Mouse (Mus musculus): ENCODE results near the gene Pgpep1. TPM values are rescaled to one million over a fixed set of nuclear protein-coding genes. Genes with fewer than 3 reads are reported as not detected.

Pgpep1 gene
- polyA plus RNA-seq (2012; rRNA removed; ENCODE audit: low replicate concordance), result 37.1 and 48.1 TPM in 2 replicates

DNA sequence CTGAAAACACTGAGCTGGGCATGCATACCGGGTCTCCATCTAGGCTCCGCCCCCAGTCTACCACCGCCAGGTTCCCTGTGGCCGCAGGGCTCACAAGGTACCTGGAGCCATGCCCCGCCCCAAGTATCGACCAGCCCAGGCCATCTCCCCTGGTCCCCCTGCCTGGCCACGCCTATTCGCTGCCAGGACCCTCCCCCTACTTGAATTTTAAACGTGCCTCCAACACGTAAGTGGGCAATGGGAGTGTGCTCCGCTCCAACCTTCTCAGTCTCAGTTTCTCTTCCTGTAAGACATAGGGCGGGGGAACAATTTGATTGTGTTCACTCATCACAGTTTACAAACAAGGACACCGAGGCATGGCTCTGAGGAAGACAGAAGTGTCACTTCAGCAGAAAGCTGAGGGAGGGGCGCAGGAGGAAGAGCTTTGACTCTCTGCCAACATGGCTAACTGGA is at the start of gene Pgpep1:
TSS of gene Pgpep1 (minus strand) at position 116 of the 453 bp plus-strand sequence.

DNA sequence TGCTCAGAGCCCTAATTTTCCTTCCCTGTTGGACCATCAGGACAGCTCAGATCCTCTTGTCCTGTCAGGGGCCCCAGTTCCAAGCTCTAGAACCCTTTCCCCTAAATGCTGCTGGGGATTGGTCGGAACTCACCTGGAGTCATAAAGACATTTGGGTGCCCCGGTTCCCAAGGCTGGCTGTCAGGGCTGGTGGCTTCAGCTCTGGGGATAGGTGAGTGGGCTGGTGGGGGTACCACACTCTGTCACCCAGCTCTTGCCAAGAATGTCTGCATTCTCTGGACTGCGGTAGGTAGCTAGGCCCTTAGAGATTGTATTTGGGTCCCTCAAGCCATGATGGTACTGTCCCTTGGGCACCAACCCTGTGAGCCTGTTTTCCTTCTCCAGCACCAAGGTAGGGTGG is 43.1 kb upstream of the Pgpep1 start, which contains the start of gene Iqcn:
TSS of gene Iqcn (plus strand) at position 171 of the 400 bp plus-strand sequence.

DNA sequence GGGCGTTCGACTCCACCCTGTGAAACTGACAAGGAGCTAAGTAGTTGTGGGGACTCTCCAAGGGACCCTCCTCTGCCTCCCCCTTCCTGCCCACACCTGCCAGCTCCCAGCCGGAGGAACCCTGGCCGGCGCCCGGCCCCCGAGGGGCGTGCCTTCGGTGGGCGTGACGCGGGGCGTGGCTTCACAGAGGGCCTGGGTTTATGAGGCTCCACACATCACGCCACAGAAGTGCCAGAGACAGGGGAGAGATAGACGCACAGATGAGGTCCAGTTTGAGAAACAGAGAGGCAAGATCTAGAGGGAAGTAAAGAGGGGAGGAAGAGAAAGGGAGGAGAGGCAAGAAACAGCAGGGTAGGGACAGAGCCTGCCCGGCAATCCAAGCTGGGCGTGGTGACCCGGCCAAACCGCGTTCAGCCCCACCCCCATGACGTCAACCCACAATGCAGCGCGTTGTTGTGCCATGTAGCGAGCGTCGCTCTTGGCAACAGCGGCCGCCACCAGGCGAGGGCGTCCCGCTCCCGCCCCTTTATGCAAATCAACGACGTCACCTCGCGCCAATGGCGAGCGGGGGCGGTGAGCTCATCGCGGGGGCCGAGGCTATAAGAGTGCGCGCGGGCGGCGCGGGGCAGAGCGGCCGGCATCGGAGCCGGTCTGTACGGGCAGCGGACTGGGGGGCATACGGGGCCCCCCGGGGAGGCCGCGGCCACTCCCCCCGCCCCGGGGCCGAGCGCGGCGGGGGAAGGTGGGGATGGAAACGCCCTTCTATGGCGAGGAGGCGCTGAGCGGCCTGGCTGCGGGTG is 38.3 kb upstream of the Pgpep1 start, which contains the start of gene Jund:
TSS of gene Jund (plus strand) at position 640 of the 800 bp plus-strand sequence.

DNA sequence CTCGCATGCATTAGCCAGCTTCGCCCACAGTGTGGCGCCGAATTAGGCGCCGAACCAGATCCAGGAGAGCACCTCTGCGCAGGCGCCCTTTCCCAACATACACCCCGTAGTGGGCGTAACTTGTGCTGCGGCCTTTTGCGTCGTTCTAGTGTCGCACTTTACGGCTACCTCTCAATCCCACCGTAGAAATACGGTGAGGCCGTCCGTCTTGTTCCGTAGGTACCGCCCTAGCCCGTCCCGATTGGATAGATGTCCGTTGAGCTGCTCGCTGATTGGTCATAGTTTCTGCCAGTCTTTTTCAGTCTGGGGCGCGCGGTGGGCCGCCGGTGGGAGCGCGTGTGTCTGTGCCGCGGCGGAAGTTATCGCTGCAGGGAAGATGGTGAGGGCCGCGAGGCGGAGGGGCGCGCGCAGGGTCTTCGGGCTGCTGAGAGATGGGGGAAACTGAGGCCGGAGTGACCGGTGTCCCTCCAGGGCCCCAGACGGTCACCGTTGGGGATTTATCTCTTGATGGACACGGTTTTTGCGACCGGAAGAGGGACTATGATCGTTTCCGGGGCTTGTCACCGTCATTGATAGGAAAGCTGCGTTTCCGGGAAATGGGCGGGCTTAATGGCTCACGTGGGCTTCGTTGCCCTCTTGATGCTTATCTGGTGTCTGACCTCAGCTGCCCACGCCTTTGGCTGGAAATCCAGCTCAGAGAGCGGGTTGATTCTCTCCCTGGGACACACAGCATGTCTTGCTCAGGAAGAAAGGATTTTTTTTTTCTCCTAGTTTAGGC is 13.1 kb upstream of the Pgpep1 start, which contains the start of gene Lsm4:
TSS of gene Lsm4 (plus strand) at position 170 of the 778 bp plus-strand sequence.

DNA sequence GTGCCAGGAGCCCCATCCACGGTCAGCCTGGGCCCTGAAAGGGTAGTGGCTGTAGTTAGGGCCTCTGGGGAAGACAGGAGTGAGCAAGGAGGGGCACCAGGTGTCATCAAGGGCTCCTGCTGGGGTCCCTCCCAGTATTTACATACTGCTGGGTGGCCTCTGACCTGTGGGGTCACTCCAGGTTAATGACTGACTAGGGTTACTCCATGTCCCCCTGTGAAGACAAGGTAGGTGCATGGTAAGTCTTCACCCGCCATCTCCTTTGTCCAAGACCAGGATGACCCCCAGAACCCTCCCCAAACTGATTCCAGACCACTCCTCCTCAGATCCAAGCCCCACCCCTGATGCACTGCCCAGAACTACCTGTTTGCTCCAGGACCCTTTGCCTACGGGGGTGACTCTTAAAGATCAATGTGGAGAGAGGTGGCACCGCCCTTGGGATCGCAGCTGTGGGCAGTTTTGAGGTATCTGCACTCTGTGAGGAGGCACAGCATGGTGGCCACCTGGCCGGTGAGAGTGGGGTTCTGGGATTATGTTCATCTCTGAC is 27.8 kb downstream of the Pgpep1 start, which contains the start of gene Gdf15:
TSS of gene Gdf15 (minus strand) at position 111 of the 547 bp plus-strand sequence.

DNA sequence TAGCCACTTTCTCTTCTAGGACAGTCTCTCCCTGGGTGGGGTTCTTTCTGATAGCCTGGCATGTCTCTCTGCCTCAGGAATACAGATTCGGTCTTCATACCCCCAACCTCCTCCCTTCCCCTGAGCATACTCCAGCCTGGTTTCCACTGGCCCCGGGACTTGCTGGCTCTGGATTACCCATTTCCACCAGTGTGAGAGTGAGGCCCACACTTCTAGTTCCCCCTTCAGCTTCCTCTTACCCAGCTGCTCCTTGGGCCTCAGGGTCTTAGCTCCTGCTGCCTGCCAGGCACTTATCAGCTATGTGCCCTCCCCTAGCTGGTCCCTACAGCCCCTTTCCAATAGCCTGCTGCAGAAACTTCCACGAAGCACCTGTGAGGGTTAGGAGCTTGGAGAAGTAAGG is 44.3 kb downstream of the Pgpep1 start, which contains the start of gene Lrrc25:
TSS of gene Lrrc25 (plus strand) at position 262 of the 400 bp plus-strand sequence.

DNA sequence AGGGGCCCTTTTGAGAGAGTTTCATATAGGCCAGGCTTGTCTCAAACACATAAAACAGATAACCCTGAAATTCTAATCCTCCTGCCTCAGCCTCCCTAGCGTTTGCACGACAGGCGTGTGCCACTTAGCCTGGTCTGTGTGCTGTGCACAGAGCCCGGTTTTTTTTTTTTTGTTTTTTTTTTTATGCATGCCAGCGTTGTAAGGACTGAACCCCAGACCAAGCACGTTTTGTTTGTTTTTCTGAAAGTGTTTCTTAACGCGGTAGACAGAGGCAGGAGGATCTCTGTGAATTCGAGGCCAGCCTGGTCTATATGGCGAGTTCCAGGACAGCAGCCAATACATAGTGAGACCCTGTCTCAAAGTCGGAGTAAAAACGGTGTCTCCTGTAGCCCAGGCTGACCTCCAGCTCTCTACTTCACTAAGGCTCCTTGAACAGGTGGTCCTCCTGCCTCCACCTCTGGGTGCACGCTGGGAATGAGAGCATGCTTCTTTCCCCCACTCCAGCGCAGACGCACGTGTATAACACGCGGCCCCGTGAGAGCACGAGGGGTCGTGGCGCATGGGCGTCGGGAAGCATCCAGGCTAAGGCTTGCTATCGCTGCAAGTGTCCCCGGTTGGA is 51.3 kb downstream of the Pgpep1 start, which contains the start of gene Ssbp4:
TSS of gene Ssbp4 (minus strand) at position 124 of the 619 bp plus-strand sequence.

Other genes with a start within 250 kb of the Pgpep1 start
- 13.5 and 36.3 TPM in 2 replicates for gene Crtc1, start 220.8 kb downstream of the Pgpep1 start, polyA plus RNA-seq (2012; rRNA removed; ENCODE audit: low replicate concordance)
- 34.4 and 65.1 TPM in 2 replicates for gene Klhl26, start 183.4 kb downstream of the Pgpep1 start, polyA plus RNA-seq (2012; rRNA removed; ENCODE audit: low replicate concordance)
- gene Tmem59l, start 173.0 kb downstream of the Pgpep1 start, polyA plus RNA-seq (2012; rRNA removed; ENCODE audit: low replicate concordance), result 7.8 TPM in 1 of 2 replicates, not detected in the other
- 2.6 and 5.6 TPM in 2 replicates for gene Crlf1, start 167.2 kb downstream of the Pgpep1 start, polyA plus RNA-seq (2012; rRNA removed; ENCODE audit: low replicate concordance)
- gene Rex1bd, start 153.6 kb downstream of the Pgpep1 start, polyA plus RNA-seq (2012; rRNA removed; ENCODE audit: low replicate concordance), result 210 and 310 TPM in 2 replicates
- gene Uba52, start 149.6 kb downstream of the Pgpep1 start, polyA plus RNA-seq (2012; rRNA removed; ENCODE audit: low replicate concordance), result 477 and 704 TPM in 2 replicates
- 427 and 435 TPM in 2 replicates for gene Fkbp8, start 132.7 kb downstream of the Pgpep1 start, polyA plus RNA-seq (2012; rRNA removed; ENCODE audit: low replicate concordance)
- 103 and 119 TPM in 2 replicates for gene Kxd1, start 132.4 kb downstream of the Pgpep1 start, polyA plus RNA-seq (2012; rRNA removed; ENCODE audit: low replicate concordance)
- gene Ell, start 120.9 kb downstream of the Pgpep1 start, polyA plus RNA-seq (2012; rRNA removed; ENCODE audit: low replicate concordance), result 20.7 and 31.8 TPM in 2 replicates
- 69.7 and 218 TPM in 2 replicates for gene Isyna1, start 66.0 kb downstream of the Pgpep1 start, polyA plus RNA-seq (2012; rRNA removed; ENCODE audit: low replicate concordance)
- gene Ssbp4, start 51.5 kb downstream of the Pgpep1 start, polyA plus RNA-seq (2012; rRNA removed; ENCODE audit: low replicate concordance), result 125 and 281 TPM in 2 replicates
- gene Lrrc25, start 44.2 kb downstream of the Pgpep1 start, polyA plus RNA-seq (2012; rRNA removed; ENCODE audit: low replicate concordance), result 10.8 and 19.8 TPM in 2 replicates
- gene Gdf15, start 27.9 kb downstream of the Pgpep1 start, polyA plus RNA-seq (2012; rRNA removed; ENCODE audit: low replicate concordance), result 1.6 and 3.3 TPM in 2 replicates
- 50.4 and 106 TPM in 2 replicates for gene Lsm4, start 12.9 kb upstream of the Pgpep1 start, polyA plus RNA-seq (2012; rRNA removed; ENCODE audit: low replicate concordance)
- gene Jund, start 38.6 kb upstream of the Pgpep1 start, polyA plus RNA-seq (2012; rRNA removed; ENCODE audit: low replicate concordance), result 135 and 458 TPM in 2 replicates
- 0.03 TPM in 1 of 2 replicates, not detected in the other for gene Iqcn, start 43.1 kb upstream of the Pgpep1 start, polyA plus RNA-seq (2012; rRNA removed; ENCODE audit: low replicate concordance)
- 0.13 TPM in 1 of 2 replicates, not detected in the other for gene Gm3336, start 58.2 kb upstream of the Pgpep1 start, polyA plus RNA-seq (2012; rRNA removed; ENCODE audit: low replicate concordance)
- gene Pde4c, start 63.3 kb upstream of the Pgpep1 start, polyA plus RNA-seq (2012; rRNA removed; ENCODE audit: low replicate concordance), result 6.5 and 17.1 TPM in 2 replicates
- gene Rab3a, start 94.3 kb upstream of the Pgpep1 start, polyA plus RNA-seq (2012; rRNA removed; ENCODE audit: low replicate concordance), result 34.5 and 43.4 TPM in 2 replicates
- 89.6 and 146 TPM in 2 replicates for gene Mpv17l2, start 100.6 kb upstream of the Pgpep1 start, polyA plus RNA-seq (2012; rRNA removed; ENCODE audit: low replicate concordance)
- gene Pik3r2, start 116.3 kb upstream of the Pgpep1 start, polyA plus RNA-seq (2012; rRNA removed; ENCODE audit: low replicate concordance), result 96.1 and 136 TPM in 2 replicates
- 27.3 and 65.9 TPM in 2 replicates for gene Mast3, start 144.7 kb upstream of the Pgpep1 start, polyA plus RNA-seq (2012; rRNA removed; ENCODE audit: low replicate concordance)
- 0.57 and 2.5 TPM in 2 replicates for gene Il12rb1, start 148.1 kb upstream of the Pgpep1 start, polyA plus RNA-seq (2012; rRNA removed; ENCODE audit: low replicate concordance)
- 24.6 and 56.0 TPM in 2 replicates for gene Arrdc2, start 179.3 kb upstream of the Pgpep1 start, polyA plus RNA-seq (2012; rRNA removed; ENCODE audit: low replicate concordance)
- gene Kcnn1, start 202.9 kb upstream of the Pgpep1 start, polyA plus RNA-seq (2012; rRNA removed; ENCODE audit: low replicate concordance), result 11.3 and 12.6 TPM in 2 replicates
- gene Ccdc124, start 213.5 kb upstream of the Pgpep1 start, polyA plus RNA-seq (2012; rRNA removed; ENCODE audit: low replicate concordance), result 42.9 and 48.6 TPM in 2 replicates
- gene Slc5a5, start 232.4 kb upstream of the Pgpep1 start, polyA plus RNA-seq (2012; rRNA removed; ENCODE audit: low replicate concordance), result 0.04 and 2.3 TPM in 2 replicates
- 2,426 and 4,701 TPM in 2 replicates for gene Rpl18a, start 237.0 kb upstream of the Pgpep1 start, polyA plus RNA-seq (2012; rRNA removed; ENCODE audit: low replicate concordance)
- gene Map1s, start 245.5 kb upstream of the Pgpep1 start, polyA plus RNA-seq (2012; rRNA removed; ENCODE audit: low replicate concordance), result 35.0 and 52.9 TPM in 2 replicates

All from subcutaneous adipose tissue, adult 2 months (tissue).